Mouse (Mus musculus) forebrain, embryonic 12.5 days (tissue): ENCODE results near the gene Pi4k2a. TPM values are rescaled to one million over a fixed set of nuclear protein-coding genes. Genes with fewer than 3 reads are reported as not detected.
"Not testable (repeated sequence)": the region's sequence is repeated elsewhere in the genome, so short reads cannot be mapped to it uniquely, and the experiment has no call there.

Source experiments
- ATAC-seq: fragments of 200-750 bp; cut with Nextera tagmentation; 2 replicates; pipeline ENCODE4 v1.8.0; 2017; ENCODE audit warnings: moderate TSS enrichment; ENCODE audit not compliant: low FRiP score
- H3K27ac ChIP-seq: fragments of 300-500 bp; sonication (generic); 2 replicates; pipeline ENCODE4 v1.5.1; 2016; ENCODE audit warnings: mild to moderate bottlenecking
- H3K27me3 ChIP-seq: fragments of 300-500 bp; sonication (generic); 2 replicates; pipeline ENCODE4 v1.6.1; 2016; ENCODE audit warnings: mild to moderate bottlenecking
- H3K36me3 ChIP-seq: fragments of 300-500 bp; sonication (generic); replicated peaks from 2 replicates; pipeline ENCODE4 v1.6.1; 2016; ENCODE audit warnings: mild to moderate bottlenecking
- H3K4me1 ChIP-seq: fragments of 300-500 bp; sonication (generic); 2 replicates; pipeline ENCODE4 v1.6.1; 2016
- H3K4me2 ChIP-seq: fragments of 300-500 bp; sonication (generic); 2 replicates; pipeline ENCODE4 v1.6.1; 2016; ENCODE audit warnings: mild to moderate bottlenecking, moderate library complexity
- H3K4me3 ChIP-seq: fragments of 300-500 bp; sonication (generic); replicated peaks from 2 replicates; pipeline ENCODE4 v1.5.1; 2016; ENCODE audit warnings: mild to moderate bottlenecking
- H3K9ac ChIP-seq: fragments of 300-500 bp; sonication (generic); 2 replicates; pipeline ENCODE4 v1.6.1; 2016; ENCODE audit warnings: mild to moderate bottlenecking
- H3K9me3 ChIP-seq: fragments of 300-500 bp; sonication (generic); 2 replicates; pipeline ENCODE4 v1.6.1; 2016
- WGBS: fragments of 180-500 bp; shearing (Covaris S2); methylation state at CpG from one replicate; pipeline ENCODE4 v1.1.7; 2016; 5-methylcytosine and 5-hydroxymethylcytosine counted together
- polyA plus RNA-seq: library from polyadenylated mRNA; unstranded; fragments of >200 nt; fragmentation: Nextera tagmentation; extraction: Ambion mirVana; gene quantifications from 2 replicates; pipeline ENCODE4 v1.2.1, GENCODE M21; 2016

The Pi4k2a gene
- polyA plus RNA-seq, 1 experiment from 2014 or later, result 32.0 TPM

- no peak for ATAC-seq
- Histone ChIP-seq H3K9ac (no peak overlapping the region), H3K27me3 (no peaks in the 10 kb centered on the region), H3K27ac (no peak overlapping the region), H3K4me2 (no peak overlapping the region), H3K4me1 (no peaks in the 10 kb centered on the region), H3K4me3 (no peak overlapping the region), H3K36me3 (no peaks in the 10 kb centered on the region), H3K9me3 (no peaks in the 10 kb centered on the region)
- 83% methylated on average over 11 of the region's 11 CpGs for WGBS
These were observed 21.6 kb upstream of the Pi4k2a start for GRCm38 (mm10) chr19:42068441-42069240.

GRCm38 (mm10) chr19:42069241-42069525 is 21.1 kb upstream of the Pi4k2a start:
- no peaks in the 10 kb centered on the region for H3K4me1 ChIP-seq
- H3K9me3 ChIP-seq, result no peaks in the 10 kb centered on the region
- H3K27me3 ChIP-seq, result no peaks in the 10 kb centered on the region
- H3K36me3 ChIP-seq, result peaks cover 5% of the 10 kb centered on the region
- H3K27ac ChIP-seq, result no peak overlapping the region
- H3K4me3 ChIP-seq, result no peak overlapping the region
- no peak overlapping the region for H3K4me2 ChIP-seq
- ATAC-seq, result no peak
- no peak overlapping the region for H3K9ac ChIP-seq
- 73% methylated on average over 6 of the region's 6 CpGs for WGBS

- peaks cover 26% of the 10 kb centered on the region for H3K36me3 ChIP-seq
- H3K4me1 ChIP-seq, result no peaks in the 10 kb centered on the region
- H3K27ac ChIP-seq, result no peak overlapping the region
- no peaks in the 10 kb centered on the region for H3K9me3 ChIP-seq
- no peaks in the 10 kb centered on the region for H3K27me3 ChIP-seq
- no peak overlapping the region for H3K4me3 ChIP-seq
- no peak overlapping the region for H3K4me2 ChIP-seq
- 82% methylated on average over 7 of the region's 7 CpGs for WGBS
- ATAC-seq, result no peak
- no peak overlapping the region for H3K9ac ChIP-seq
These were observed 19.0 kb upstream of the Pi4k2a start for GRCm38 (mm10) chr19:42071221-42071620.

GRCm38 (mm10) chr19:42071886-42072608 is 18.2 kb upstream of the Pi4k2a start:
- H3K27me3 ChIP-seq, result no peaks in the 10 kb centered on the region
- H3K4me2 ChIP-seq, result no peak overlapping the region
- no peaks in the 10 kb centered on the region for H3K9me3 ChIP-seq
- no peak for ATAC-seq
- peaks cover 31% of the 10 kb centered on the region for H3K36me3 ChIP-seq
- no peak overlapping the region for H3K9ac ChIP-seq
- no peak overlapping the region for H3K4me3 ChIP-seq
- H3K4me1 ChIP-seq, result no peaks in the 10 kb centered on the region
- no peak overlapping the region for H3K27ac ChIP-seq
- 83% methylated on average over 15 of the region's 15 CpGs for WGBS

GRCm38 (mm10) chr19:42072802-42073201 is 17.5 kb upstream of the Pi4k2a start:
- H3K9me3 ChIP-seq, result no peaks in the 10 kb centered on the region
- H3K4me1 ChIP-seq, result no peaks in the 10 kb centered on the region
- ATAC-seq, result no peak
- H3K4me2 ChIP-seq, result no peak overlapping the region
- 86% methylated on average over 7 of the region's 7 CpGs for WGBS
- no peaks in the 10 kb centered on the region for H3K27me3 ChIP-seq
- H3K9ac ChIP-seq, result no peak overlapping the region
- H3K4me3 ChIP-seq, result no peak overlapping the region
- peaks cover 32% of the 10 kb centered on the region for H3K36me3 ChIP-seq
- H3K27ac ChIP-seq, result no peak overlapping the region

GRCm38 (mm10) chr19:42075051-42075450 is 15.2 kb upstream of the Pi4k2a start:
- Histone ChIP-seq H3K4me3 (no peak overlapping the region), H3K4me1 (no peaks in the 10 kb centered on the region), H3K27ac (no peak overlapping the region), H3K4me2 (no peak overlapping the region), H3K9ac (peak overlapping the region; percentile 17; the same call in 1 of the 2 replicates), H3K27me3 (no peaks in the 10 kb centered on the region), H3K9me3 (no peaks in the 10 kb centered on the region), H3K36me3 (peaks cover 39% of the 10 kb centered on the region)
- ATAC-seq, result no peak
- 92% methylated on average over 2 of the region's 2 CpGs for WGBS

- H3K36me3 ChIP-seq, result peaks cover 39% of the 10 kb centered on the region
- no peaks in the 10 kb centered on the region for H3K9me3 ChIP-seq
- no peak overlapping the region for H3K4me2 ChIP-seq
- no peak overlapping the region for H3K27ac ChIP-seq
- H3K27me3 ChIP-seq, result no peaks in the 10 kb centered on the region
- H3K4me3 ChIP-seq, result no peak overlapping the region
- WGBS, result 93% methylated on average over 16 of the region's 16 CpGs
- H3K4me1 ChIP-seq, result no peaks in the 10 kb centered on the region
- no peak overlapping the region for H3K9ac ChIP-seq
- ATAC-seq, result no peak
These were observed 14.3 kb upstream of the Pi4k2a start for GRCm38 (mm10) chr19:42075992-42076391.

GRCm38 (mm10) chr19:42078566-42078965 is 11.7 kb upstream of the Pi4k2a start:
- no peak for ATAC-seq
- WGBS, result 98% methylated on average over 8 of the region's 8 CpGs
- Histone ChIP-seq H3K4me1 (no peaks in the 10 kb centered on the region), H3K27me3 (no peaks in the 10 kb centered on the region), H3K36me3 (peaks cover 39% of the 10 kb centered on the region), H3K4me3 (no peak overlapping the region), H3K9me3 (no peaks in the 10 kb centered on the region), H3K27ac (no peak overlapping the region), H3K4me2 (no peak overlapping the region), H3K9ac (no peak overlapping the region)

- Histone ChIP-seq H3K4me3 (no peak overlapping the region), H3K9me3 (no peaks in the 10 kb centered on the region), H3K4me1 (no peaks in the 10 kb centered on the region), H3K27me3 (no peaks in the 10 kb centered on the region), H3K27ac (no peak overlapping the region), H3K9ac (no peak overlapping the region), H3K36me3 (peaks cover 35% of the 10 kb centered on the region), H3K4me2 (no peak overlapping the region)
- ATAC-seq, result no peak
- WGBS, result 97% methylated on average over 12 of the region's 12 CpGs
These were observed 11.3 kb upstream of the Pi4k2a start for GRCm38 (mm10) chr19:42079006-42079405.

GRCm38 (mm10) chr19:42079950-42080349 is 10.3 kb upstream of the Pi4k2a start:
- 84% methylated on average over 5 of the region's 5 CpGs for WGBS
- Histone ChIP-seq H3K36me3 (peaks cover 26% of the 10 kb centered on the region), H3K4me2 (no peak overlapping the region), H3K4me1 (no peaks in the 10 kb centered on the region), H3K27me3 (no peaks in the 10 kb centered on the region), H3K4me3 (no peak overlapping the region), H3K9ac (no peak overlapping the region), H3K9me3 (no peaks in the 10 kb centered on the region), H3K27ac (no peak overlapping the region)
- ATAC-seq, result no peak

GRCm38 (mm10) chr19:42080469-42080868 is 9.8 kb upstream of the Pi4k2a start:
- no peak overlapping the region for H3K4me3 ChIP-seq

GRCm38 (mm10) chr19:42081613-42082012 is 8.7 kb upstream of the Pi4k2a start:
- WGBS, result 93% methylated on average over 5 of the region's 5 CpGs
- not testable (repeated sequence) for H3K4me3 ChIP-seq, H3K36me3 ChIP-seq, H3K9ac ChIP-seq, H3K4me1 ChIP-seq, H3K27me3 ChIP-seq, H3K4me2 ChIP-seq, ATAC-seq, H3K9me3 ChIP-seq, H3K27ac ChIP-seq

More at GRCm38 (mm10) chr19:42080469-42080868, 9.8 kb upstream of the Pi4k2a start:
- ATAC-seq, result no peak
- 89% methylated on average over 11 of the region's 11 CpGs for WGBS
- peaks cover 21% of the 10 kb centered on the region for H3K36me3 ChIP-seq
- H3K4me2 ChIP-seq, result no peak overlapping the region
- peaks cover 2% of the 10 kb centered on the region; the same call in 1 of the 2 replicates for H3K4me1 ChIP-seq
- H3K27ac ChIP-seq, result no peak overlapping the region
- H3K9me3 ChIP-seq, result no peaks in the 10 kb centered on the region
- no peaks in the 10 kb centered on the region for H3K27me3 ChIP-seq
- no peak overlapping the region for H3K9ac ChIP-seq

- 10% methylated on average over 10 of the region's 10 CpGs for WGBS
- H3K4me3 ChIP-seq, result peak overlapping the region; percentile 82
- peak overlapping the region; percentile 73 for H3K9ac ChIP-seq
- no peaks in the 10 kb centered on the region for H3K36me3 ChIP-seq
- H3K27me3 ChIP-seq, result no peaks in the 10 kb centered on the region
- H3K4me2 ChIP-seq, result peak overlapping the region; percentile 88
- peak overlapping the region; percentile 79 for H3K27ac ChIP-seq
- peak; percentile 1; the same call in 1 of the 2 replicates for ATAC-seq
- H3K9me3 ChIP-seq, result no peaks in the 10 kb centered on the region
- peaks cover 19% of the 10 kb centered on the region for H3K4me1 ChIP-seq
These were observed 4.6 kb upstream of the Pi4k2a start for GRCm38 (mm10) chr19:42085690-42086089.
